Mouse (Mus musculus): Measurements from ENCODE around the gene Zfyve28. TPM values are rescaled to one million over a fixed set of nuclear protein-coding genes. Genes with fewer than 3 reads are reported as not detected.

The Zfyve28 gene
- total RNA-seq, 2 experiments from 2014 or later, result 0.68 TPM; not detected in 1

DNA sequence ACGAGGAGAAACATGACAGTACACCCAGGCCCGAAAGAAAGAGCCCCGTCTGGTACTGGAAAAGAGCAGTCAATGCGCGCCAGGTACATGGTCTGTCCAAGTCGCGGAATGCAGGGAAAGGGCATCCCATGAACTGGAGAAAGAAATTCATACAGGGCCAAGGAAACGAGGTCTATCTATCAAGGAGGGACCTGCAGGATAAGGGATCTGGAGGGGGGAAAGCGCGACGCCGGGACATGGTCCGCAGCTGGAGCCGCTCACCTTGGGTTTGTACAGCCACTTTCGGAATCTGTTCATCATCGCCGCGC is 457 bp downstream of the Zfyve28 start:
- ATAC-seq (replicated peaks; ENCODE audit: low FRiP score, poor library complexity, severe bottlenecking), result no peak

DNA sequence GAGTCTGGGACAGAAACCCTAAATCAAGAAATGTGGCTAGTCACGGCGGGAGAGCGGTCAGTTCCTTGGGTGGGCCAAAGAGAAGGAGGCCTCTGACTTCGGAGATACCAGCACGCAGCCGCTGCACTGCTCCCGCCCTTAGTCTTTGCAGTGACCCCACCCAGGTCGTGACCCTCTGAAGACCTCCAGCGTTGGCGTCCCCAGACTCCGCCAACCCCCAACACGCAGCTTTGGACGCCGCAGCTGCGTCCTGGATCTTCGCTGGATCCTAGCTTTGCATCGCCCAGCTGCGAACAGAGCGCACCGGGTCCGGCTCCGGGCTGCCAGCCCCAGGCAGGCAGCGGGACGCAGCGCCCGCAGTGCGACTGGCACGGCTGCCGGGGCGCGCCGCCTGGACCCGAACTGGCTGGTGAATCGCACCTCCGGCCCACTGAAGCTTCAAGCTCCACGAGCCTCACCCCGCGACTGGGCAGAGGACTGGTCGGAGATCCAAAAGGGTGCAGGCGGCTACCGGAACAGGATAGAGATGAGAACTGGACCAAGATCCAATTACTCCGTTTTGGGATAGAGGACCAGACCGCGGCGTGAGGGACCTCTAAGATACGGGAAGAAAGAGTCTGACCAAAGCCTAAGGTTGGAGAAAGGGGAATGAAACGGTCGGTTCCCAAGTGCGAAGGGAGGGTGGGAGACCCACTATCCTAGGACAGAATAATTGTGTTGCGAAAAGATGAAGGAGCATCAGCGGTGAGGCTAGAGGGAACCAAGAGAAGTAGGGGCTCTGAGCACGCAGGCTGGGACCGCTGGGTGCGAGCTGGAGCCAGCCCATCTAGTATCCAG is 1.0 kb downstream of the Zfyve28 start:
- no peak for ATAC-seq (replicated peaks; ENCODE audit: low FRiP score, poor library complexity, severe bottlenecking)

DNA sequence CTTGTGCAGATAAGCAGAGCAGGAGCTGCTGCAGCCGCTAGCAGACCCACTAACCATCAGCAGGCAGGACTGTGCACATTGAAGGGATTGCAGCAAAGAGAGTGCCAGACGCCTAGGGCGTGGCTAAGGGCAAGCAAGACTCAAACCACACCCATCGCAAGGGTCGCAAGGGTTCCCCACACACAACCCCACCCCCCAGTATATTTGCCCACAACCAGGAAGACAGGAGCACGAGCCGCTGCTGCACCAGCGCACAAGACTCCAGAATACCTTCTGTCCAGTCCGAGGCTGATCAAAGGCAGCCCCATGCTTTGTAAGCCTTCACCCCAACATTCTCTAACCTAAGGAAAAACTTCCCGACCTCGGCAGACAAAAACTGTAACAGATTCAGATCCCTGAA is 1.7 kb downstream of the Zfyve28 start:
- ATAC-seq (replicated peaks; ENCODE audit: low FRiP score, poor library complexity, severe bottlenecking), result no peak

DNA sequence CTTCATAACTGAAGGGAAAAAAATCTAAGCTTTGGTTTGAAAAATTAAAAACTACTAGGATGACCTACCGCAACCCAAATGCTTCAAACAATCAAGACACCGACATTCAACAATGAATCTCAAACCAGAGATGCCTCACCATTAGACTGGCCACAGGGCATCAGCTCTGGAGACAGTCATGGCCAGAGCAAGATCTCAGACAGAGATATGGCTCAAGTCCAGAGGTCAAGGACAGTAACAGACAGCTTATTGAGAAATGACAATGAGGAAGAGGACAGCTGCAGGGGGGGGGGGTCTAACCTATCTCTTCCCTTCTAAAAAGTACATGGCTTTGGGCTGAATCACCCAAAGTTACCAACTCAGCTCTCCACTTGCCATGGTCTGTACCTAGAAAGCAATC is 3.0 kb downstream of the Zfyve28 start:
- no peak for ATAC-seq (replicated peaks; ENCODE audit: low FRiP score, poor library complexity, severe bottlenecking)

DNA sequence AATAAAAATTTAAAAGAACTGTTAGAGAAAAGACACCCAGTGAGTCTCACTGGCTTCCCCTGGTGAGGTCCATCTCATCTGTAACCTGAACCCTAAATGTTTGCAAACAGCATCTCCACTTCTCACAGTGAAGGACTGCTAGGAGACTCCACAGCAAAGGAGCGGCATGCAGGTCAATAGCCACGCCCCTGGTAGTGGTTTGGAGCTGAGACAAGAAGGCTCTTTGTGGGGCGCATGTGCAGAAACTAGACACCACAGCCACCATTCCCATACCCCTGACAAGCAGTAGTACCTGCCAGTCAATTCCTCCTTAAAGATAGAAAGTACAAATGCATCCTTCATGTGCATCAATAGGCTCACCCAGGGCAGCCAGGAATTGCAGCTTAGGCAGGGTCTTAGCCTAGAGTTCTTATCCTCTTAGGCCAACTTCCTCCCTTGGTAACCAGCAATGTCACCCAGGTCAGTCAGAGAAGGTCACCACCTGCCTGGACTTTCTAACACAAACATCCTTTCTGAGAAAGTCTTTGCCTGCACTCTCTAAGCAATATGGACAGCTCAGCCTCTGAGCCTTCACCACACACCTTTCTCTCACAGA is 4.0 kb downstream of the Zfyve28 start:
- ATAC-seq (replicated peaks; ENCODE audit: low FRiP score, poor library complexity, severe bottlenecking), result no peak

DNA sequence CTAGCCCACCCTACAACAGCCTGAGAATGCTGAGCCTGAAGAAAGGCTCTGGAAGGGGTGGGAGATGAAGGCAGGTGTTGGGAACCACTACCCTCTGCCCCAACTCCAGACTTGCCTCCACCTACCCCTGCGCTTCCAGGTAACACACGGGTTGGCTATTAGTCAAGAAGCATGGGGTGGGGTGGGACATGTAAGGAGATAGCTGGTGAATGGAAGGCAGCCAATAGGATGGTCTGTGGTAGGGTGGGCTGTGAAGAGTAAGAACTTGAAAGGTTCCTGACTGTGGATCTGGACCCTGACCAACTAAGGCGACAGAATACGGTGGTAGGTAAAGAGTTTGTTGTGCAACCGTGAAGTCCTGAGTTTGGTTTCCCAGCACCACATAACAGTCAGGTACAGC is 4.9 kb downstream of the Zfyve28 start:
- ATAC-seq (replicated peaks; ENCODE audit: low FRiP score, poor library complexity, severe bottlenecking), result no peak

DNA sequence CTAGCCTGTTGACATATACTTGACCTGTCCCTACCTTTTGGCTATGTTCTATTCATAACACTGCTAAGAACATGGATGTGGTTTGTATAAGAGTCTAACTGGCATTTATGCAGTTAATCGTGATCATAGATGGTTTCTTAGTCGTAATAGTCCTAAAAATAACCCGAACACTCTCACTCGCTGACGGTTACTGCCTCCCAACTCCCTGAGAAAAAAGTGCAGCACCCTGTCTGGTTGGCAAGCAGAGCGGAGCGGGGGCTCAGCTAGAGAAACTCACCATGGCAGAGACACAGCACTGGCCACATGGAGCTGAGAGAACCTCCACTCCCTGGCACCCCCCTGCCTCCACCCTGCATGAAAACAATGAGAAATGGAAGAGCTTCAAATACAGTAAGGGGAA is 7.3 kb downstream of the Zfyve28 start:
- ATAC-seq (replicated peaks; ENCODE audit: low FRiP score, poor library complexity, severe bottlenecking), result no peak

DNA sequence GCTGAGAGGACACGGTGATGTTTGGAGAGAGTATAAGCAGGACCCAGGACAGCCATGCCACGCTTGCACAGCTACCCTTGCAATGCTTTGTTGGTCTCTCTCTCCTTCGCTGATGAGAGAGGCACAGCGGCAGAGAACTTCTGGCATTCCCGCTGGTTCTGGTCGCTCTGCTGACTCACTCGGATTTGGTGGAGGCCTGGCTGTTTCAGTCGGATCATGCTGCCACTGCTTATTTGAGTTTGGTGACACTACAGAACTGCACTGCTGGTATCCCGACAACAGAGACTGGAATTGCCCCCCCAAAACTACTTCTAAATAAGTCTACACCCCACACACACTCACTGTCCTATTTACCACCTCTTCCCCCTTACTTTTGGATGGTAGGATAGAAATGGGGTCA is 9.0 kb downstream of the Zfyve28 start:
- ATAC-seq (replicated peaks; ENCODE audit: low FRiP score, poor library complexity, severe bottlenecking), result no peak

DNA sequence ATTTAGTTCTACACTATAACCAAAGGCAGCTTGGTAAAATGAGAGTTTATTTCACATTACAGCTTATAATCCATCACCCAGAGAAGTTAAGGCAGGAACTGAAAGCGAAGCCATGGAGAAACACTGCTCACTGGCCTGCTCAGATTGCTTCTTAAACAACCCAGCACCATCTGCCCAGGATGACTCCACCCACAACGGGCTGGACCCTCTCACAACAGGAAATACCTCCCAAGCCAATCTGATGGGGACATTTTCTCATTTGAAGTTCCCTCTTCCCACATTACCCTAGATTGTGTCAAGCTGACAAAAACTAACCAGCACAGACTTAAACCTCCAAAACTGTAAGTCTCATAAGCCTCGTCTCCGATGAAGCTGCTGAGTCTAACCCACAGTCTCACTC is 10.2 kb downstream of the Zfyve28 start:
- no peak for ATAC-seq (replicated peaks; ENCODE audit: low FRiP score, poor library complexity, severe bottlenecking)

DNA sequence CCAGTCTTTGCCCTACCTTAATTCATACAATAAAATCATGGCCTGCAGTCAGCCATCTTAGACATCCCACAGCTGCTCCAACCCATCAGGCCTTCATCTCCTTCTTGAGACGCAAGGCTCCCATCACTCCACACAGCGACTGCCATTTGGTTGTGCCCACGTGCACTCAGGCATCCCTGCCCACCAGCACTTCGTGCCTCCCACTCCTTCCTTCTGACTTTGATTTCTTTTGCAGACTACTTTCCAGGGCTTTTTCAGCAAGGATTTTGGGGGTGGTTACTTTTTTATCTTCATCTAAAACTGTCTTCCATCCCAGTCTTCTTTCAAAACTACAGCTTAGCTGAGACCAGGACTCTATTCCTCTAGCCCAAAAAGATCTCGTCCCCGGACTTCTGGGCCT is 11.5 kb downstream of the Zfyve28 start:
- ATAC-seq (replicated peaks; ENCODE audit: low FRiP score, poor library complexity, severe bottlenecking), result no peak

DNA sequence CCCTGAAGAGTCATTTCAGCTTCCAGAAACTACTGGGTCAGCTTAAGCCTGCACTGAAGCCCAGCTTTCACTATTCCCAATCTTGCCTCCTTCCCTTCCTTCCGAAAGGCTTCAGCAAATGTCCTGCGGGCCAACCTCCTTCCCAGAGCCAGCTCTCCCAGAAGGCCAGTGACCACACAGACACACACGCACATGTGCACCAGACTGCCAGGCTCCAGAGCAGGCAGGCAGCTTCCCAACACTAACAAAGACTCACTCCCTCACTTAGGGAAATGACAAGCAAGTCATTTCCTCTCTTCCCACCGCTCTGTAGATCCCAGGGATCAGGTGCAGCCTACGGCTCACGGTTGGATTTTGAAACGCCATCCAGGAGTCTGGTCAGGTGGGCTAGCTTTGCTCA is 12.1 kb downstream of the Zfyve28 start:
- ATAC-seq (replicated peaks; ENCODE audit: low FRiP score, poor library complexity, severe bottlenecking), result no peak

DNA sequence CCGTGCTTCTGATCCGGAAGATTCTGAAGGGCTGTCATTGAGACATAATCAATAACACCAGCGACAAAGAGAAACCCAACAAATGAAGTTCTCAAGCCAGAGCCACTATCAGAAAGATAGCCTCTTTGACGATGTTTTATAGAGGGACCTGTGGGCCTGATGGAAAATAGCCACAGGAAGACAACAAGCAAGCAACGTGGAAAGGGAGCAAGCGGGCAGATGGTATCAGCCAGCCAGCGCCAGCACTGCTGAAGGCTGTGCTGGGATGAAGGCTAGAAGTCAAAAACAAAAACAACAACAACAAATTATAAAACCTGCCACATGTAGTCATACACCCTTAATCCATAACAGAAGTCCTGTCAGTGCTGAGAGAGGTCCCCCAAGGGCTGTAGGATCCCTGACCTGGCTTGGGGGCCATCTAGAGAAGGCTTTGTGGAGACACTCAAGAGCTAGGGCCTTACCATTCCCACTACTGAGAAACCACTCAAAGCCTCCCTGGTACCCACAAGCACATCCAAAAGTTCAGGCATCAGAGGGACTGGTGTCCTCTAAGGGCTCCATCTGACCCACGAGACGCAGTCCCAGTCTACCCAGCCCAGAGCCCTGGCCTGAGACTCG is 13.5 kb downstream of the Zfyve28 start:
- no peak for ATAC-seq (replicated peaks; ENCODE audit: low FRiP score, poor library complexity, severe bottlenecking)

DNA sequence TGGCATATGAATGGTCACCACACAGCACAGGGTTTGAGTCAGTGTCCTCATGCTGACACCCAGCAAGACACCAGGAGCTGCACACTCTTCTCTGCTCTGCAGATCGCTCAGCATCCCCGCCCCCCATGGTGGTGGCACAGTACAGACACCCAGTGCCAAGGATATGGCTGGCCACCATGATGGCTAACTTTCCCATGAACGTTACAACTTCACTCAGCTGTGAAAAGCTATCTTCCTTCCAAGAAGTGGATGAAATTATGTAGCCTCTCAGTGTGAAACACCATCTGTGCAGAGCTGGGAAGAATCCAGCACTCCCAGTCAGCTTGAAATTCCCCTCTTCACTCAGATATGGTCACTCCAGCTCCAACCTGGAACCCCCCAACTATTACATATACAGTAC is 14.0 kb downstream of the Zfyve28 start:
- ATAC-seq (replicated peaks; ENCODE audit: low FRiP score, poor library complexity, severe bottlenecking), result no peak

DNA sequence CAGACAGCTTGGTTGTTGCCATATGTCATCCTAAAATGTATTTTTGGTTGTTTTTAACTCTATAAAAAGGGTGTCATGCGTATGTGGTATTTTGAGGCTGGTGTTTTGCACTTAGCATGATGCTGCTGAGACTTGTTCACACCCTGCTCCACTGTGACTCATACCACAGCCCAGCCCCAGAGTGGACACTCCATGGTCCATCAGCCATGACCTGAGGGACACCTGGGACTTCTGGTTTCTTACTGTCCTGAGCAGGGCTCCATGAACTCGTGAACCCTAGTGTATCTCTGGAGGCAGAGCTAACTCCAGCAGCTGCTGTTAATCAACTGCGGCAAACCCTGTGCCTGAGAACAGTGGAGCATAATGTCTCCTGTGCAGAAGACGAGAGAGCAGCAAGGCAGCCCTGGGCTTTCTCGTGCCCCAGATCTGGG is 15.0 kb downstream of the Zfyve28 start:
- no peak for ATAC-seq (replicated peaks; ENCODE audit: low FRiP score, poor library complexity, severe bottlenecking)

DNA sequence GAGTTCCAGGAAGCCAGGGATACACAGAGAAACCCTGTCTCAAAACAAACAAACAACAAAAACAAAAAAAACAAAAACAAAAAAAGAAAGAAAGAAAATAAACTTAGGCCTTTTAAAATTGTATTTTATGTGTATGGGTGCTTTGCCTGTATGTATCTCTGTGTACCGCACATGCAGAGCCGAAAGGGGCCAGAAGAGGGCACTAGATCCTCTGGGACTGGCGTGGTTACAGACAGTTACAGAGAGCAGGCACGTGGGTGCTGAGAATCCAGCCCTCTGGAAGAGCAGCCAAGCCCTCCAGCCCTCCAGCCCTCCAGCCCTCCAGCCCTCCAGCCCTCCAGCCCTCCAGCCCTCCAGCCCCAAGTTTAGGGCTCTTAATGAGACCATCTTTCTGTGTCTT is 16.5 kb downstream of the Zfyve28 start:
- peak; percentile 65 for ATAC-seq (replicated peaks; ENCODE audit: low FRiP score, poor library complexity, severe bottlenecking)

DNA sequence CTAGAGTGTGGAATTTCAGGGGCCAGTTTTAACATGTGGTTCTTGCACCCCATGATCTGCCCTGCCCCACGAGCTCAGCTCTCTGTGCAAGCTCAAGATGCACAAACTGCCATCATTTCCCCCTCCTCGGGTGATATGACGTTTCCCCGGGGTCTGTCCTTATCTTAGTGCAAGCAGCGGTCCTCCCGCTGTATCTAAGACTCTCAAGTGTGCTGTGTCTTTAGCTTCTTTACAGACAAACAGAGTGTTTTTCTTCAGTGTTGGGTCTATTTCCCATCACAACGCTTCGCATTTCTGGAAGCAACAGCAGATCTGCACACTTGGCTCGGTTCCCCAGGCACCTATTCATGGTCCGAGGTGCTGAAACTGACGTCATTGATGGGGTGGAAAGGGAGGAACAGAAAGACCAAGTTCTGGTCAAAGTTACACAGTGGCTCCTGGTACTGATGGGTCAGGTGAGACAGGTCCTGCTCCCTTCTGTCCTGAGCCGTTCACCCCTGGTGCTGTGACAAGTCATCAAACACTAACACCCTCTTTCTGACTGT is 18.3 kb downstream of the Zfyve28 start:
- no peak for ATAC-seq (replicated peaks; ENCODE audit: low FRiP score, poor library complexity, severe bottlenecking)

DNA sequence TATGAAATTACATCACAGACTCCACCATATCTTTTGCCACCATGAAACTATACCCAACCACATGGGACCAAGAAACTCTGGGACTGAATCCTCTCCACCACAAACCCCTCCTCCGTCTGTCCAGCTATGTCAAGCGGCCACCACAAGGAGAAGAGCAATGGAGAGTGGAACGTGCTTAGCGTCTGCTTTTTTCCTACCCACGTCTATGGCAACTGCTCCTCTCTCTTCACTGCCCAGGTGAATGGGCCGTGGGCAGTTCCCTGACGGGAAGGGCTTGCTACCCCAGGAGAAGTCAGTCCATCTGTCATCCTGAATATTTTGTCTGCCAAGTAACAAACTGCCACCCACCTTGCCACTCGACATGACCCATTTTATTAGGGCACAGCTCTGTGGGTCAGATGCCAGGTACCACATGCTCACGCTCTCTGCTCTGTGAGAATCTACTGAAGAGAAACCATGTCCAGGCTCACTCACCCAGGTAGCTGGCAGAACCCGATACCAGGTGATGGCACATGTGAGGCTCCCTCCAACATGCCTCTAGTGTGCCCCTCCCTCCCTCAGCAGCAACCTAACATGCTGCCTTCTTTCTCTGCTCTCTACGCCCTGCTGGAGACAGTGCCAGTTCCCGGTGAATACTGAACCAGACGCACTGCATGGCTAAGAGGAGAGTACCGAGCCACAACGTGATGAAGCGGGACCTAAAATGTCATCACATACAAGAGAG is 18.9 kb downstream of the Zfyve28 start:
- ATAC-seq (replicated peaks; ENCODE audit: low FRiP score, poor library complexity, severe bottlenecking), result no peak

DNA sequence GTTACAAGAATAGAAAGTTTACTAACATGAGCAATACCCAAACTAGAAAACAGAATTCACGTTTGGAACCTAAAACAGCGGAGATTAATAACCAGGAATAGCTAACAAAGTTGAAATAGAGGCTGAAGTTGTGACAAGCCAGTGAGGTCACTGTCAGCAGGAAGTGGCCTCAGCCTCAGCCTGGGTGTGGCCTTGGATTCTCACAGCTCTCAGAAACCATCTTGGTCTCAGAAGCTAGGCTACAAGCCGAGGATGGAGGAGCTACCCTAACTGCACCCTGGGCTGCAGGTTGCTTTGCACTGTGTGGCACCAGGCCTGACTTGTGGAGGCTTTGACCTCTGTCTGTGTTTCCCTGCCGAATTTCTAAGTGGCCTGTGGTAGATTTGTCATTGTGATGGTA is 22.2 kb downstream of the Zfyve28 start:
- no peak for ATAC-seq (replicated peaks; ENCODE audit: low FRiP score, poor library complexity, severe bottlenecking)

DNA sequence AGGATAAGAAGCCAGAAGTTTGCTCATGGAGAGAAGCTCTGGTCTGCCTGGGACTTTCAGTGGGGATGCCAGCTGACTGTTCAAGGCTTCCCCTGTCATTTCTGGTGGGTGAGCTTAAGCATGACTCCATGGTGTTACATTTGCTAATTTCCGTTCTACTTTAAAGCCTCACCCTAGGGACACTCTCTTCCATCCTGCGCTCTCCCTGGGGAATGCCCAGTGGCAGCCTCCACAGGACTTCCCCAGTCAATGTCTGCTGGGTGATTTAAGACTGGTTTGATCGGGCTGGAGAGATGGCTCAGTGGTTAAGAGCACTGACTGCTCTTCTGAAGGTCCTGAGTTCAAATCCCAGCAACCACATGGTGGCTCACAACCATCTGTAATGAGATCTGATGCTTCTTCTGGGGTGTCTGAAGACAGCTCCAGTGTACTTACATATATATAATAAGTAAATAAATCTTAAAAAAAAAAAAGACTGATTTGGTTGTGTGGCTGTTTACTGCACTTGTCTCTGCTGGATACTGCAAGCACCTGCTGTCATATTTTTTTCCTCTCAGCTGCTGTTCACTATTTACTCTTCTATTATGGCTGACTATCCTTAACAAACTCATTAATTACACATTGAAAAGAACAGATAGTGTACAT is 29.0 kb downstream of the Zfyve28 start:
- ATAC-seq (replicated peaks; ENCODE audit: low FRiP score, poor library complexity, severe bottlenecking), result no peak

DNA sequence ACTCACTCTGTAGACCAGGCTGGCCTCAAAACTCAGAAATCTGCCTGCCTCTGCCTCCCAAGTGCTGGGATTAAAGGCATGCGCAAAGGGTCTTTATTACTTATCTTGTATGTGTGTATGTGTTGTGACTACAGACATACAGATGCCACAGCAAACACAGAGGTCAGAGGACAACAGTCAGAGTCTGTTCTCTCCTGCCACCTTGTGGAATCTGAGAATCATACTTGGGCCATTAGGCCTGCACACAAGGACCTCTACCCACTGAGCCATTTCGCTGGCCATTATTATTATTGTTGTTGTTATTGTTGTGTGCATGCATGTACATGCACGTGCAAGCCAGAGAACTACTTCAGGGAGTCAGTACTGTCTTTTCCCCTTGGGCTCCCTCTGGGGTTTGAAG is 33.1 kb downstream of the Zfyve28 start:
- ATAC-seq (replicated peaks; ENCODE audit: low FRiP score, poor library complexity, severe bottlenecking), result no peak
